Mouse (Mus musculus): Measurements from ENCODE around the gene Morn5.

DNA sequence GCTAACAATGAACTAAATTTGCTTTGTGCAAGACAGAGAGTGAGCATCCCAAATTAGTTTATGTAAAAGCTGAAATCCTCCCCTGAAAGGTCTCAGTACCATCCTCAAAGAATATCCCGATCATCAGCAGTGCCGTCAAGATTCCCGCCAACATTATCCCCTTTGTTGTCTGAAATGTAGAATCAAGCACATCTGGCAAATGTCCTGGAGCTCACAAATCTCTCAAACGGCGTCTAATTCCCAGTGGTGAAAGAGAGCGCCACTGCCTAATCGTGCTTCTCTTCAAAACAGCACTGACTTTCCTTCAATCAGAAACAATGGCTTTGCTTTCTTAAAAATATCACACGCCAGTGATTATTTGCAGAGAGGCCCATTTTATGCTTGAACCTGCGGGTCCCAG lies 17.9 kb downstream of the Morn5 start:
- TF ChIP-seq POLR2A (IDR thresholded peaks at IDR 0.05; ENCODE audit: borderline replicate concordance, extremely low read depth, insufficient read depth, insufficient read length, poor library complexity, severe bottlenecking) (no peak), CTCF (IDR thresholded peaks at IDR 0.05; ENCODE audit: borderline replicate concordance, extremely low read depth, insufficient read depth, insufficient read length) (no peak)
